Comparison of ENCODE assay signal across 9 mouse cellular contexts in the genomic region with DNA sequence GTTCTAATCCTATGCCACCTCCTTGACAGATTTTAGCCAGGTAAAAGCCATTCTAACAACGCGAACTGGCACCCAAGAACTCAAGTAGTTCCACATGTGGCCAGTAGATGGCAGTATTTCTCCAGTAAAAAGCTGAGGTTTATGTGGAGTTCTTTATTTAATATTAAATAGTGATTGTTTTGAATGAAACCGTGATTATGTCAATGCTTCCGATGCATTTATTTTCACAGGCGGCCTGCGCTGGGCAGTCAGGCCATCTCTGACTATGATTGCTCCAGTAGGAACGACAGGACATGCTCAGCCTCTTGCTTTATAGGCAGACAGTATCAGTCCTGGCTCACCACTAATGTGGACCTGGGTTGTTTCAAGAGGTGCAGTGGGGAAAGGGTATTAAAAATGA. TPM values are rescaled to one million over a fixed set of nuclear protein-coding genes. Genes with fewer than 3 reads are reported as not detected.
DNase-seq lines count a peak whose midpoint lies in the region; ATAC-seq and TF ChIP-seq lines count a peak whose summit lies in the region.
"Had no signal": no experiment of that assay in that cellular context is flagged by ENCODE, and none has a peak within 500 bp of the region (broad histone marks: within the 10 kb centered on the region; RNA-seq: fewer than 3 reads in every experiment).

No protein-coding gene starts in this region.

- intact Hi-C loops in left cerebral cortex, adult 2 months (cut with DNase I): loop anchor here (1.0 to 5.0 kb wide), 2 partner anchors 410 to 798 kb away; no protein-coding TSS in a partner anchor

- H3K4me3 ChIP-seq in left cerebral cortex, adult 2 months: no peak overlapping the region
- H3K4me3 ChIP-seq in embryonic facial prominence, embryonic 12.5 days: no peak overlapping the region
- peak overlapping the region; percentile 25; the same call in 1 of the 2 replicates for H3K4me3 ChIP-seq in hindbrain, embryonic 16.5 days (ENCODE audit: low read length)
- peak overlapping the region; percentile 16; the same call in 1 of the 2 replicates for H3K4me3 ChIP-seq in limb, embryonic 13.5 days
- H3K4me3 ChIP-seq: megakaryocyte, embryonic 14.5 days had no signal

- H3K9ac ChIP-seq in embryonic facial prominence, embryonic 12.5 days: no peak overlapping the region
- H3K9ac ChIP-seq in hindbrain, embryonic 16.5 days (ENCODE audit: low read depth, low read length): peak overlapping the region; percentile 62
- no peak overlapping the region for H3K9ac ChIP-seq in limb, embryonic 13.5 days

- peak; percentile 90 for TF ChIP-seq CTCF in left cerebral cortex, adult 2 months (IDR thresholded peaks at IDR 0.05)
- peak; percentile 72 for TF ChIP-seq CTCF in Patski (IDR thresholded peaks at IDR 0.05)

- no peaks in the 10 kb centered on the region for H3K9me3 ChIP-seq in embryonic facial prominence, embryonic 12.5 days
- no peaks in the 10 kb centered on the region for H3K9me3 ChIP-seq in hindbrain, embryonic 16.5 days (ENCODE audit: control insufficient read depth, low read length)
- H3K9me3 ChIP-seq in limb, embryonic 13.5 days: no peaks in the 10 kb centered on the region
- H3K9me3 ChIP-seq: megakaryocyte, embryonic 14.5 days had no signal

- POLR2A ChIA-PET in Patski (lab: Charles Lee): interaction anchor here (0.5 kb wide), 1 partner anchor 329 kb away, joined by 4 read pairs; no protein-coding TSS in a partner anchor

- CTCF ChIA-PET in Patski (lab: Charles Lee): interaction anchor here (0.6 to 1.6 kb wide), 2 partner anchors 202 to 206 kb away, joined by 3 to 7 read pairs; no protein-coding TSS in a partner anchor

- peaks cover 8% of the 10 kb centered on the region; the same call in 1 of the 2 replicates for H3K4me1 ChIP-seq in embryonic facial prominence, embryonic 12.5 days
- peaks cover 2% of the 10 kb centered on the region for H3K4me1 ChIP-seq in hindbrain, embryonic 16.5 days (ENCODE audit: control insufficient read depth, insufficient read depth, low read depth, low read length)
- peaks cover 14% of the 10 kb centered on the region for H3K4me1 ChIP-seq in limb, embryonic 13.5 days
- H3K4me1 ChIP-seq: megakaryocyte, embryonic 14.5 days had no signal

- WGBS in embryonic facial prominence, embryonic 12.5 days: 4% methylated on average over 7 of the region's 7 CpGs
- WGBS in hindbrain, embryonic 16.5 days: 8% methylated on average over 7 of the region's 7 CpGs
- WGBS in limb, embryonic 13.5 days: 6% methylated on average over 7 of the region's 7 CpGs

- H3K4me2 ChIP-seq in embryonic facial prominence, embryonic 12.5 days (replicated peaks): peak overlapping the region; percentile 37; the same call in 1 of the 2 replicates
- H3K4me2 ChIP-seq in hindbrain, embryonic 16.5 days (ENCODE audit: low read length): peak overlapping the region; percentile 67
- peak overlapping the region; percentile 51 for H3K4me2 ChIP-seq in limb, embryonic 13.5 days (replicated peaks)

- in situ Hi-C loops in Patski (cut with MboI; ENCODE audit: low pct_unique_long_range_greater_than_20kb): loop anchor here (5.0 kb wide), 2 partner anchors 202 to 408 kb away; no protein-coding TSS in a partner anchor

- no peak for ATAC-seq in Patski
- ATAC-seq in embryonic facial prominence, embryonic 12.5 days (ENCODE audit: insufficient number of reproducible peaks, insufficient read depth, low FRiP score, low TSS enrichment): 0 out of 2 replicates have a peak, but pooled peaks have one; percentile 47
- ATAC-seq in hindbrain, embryonic 16.5 days: peak; percentile 46; the same call in 1 of the 2 replicates
- ATAC-seq in limb, embryonic 13.5 days (ENCODE audit: low FRiP score, low read depth): no peak; the same call in 1 of the 2 replicates
- ATAC-seq in erythroid progenitor cell, adult 5-6 weeks (replicated peaks; ENCODE audit: low FRiP score, poor library complexity, severe bottlenecking): no peak

- H3K27me3 ChIP-seq in Patski: peaks cover under 1% of the 10 kb centered on the region
- 0 out of 2 replicates have a peak, but pooled peaks cover 4% of the 10 kb centered on the region for H3K27me3 ChIP-seq in embryonic facial prominence, embryonic 12.5 days
- peaks cover 10% of the 10 kb centered on the region; the same call in 1 of the 2 replicates for H3K27me3 ChIP-seq in hindbrain, embryonic 16.5 days (replicated peaks; ENCODE audit: control insufficient read depth, insufficient read depth, low read length)
- H3K27me3 ChIP-seq in limb, embryonic 13.5 days: peaks cover 11% of the 10 kb centered on the region
- H3K27me3 ChIP-seq: megakaryocyte, embryonic 14.5 days had no signal

- no peaks in the 10 kb centered on the region for H3K36me3 ChIP-seq in embryonic facial prominence, embryonic 12.5 days
- H3K36me3 ChIP-seq in hindbrain, embryonic 16.5 days (ENCODE audit: control insufficient read depth, insufficient read depth, low read length): no peaks in the 10 kb centered on the region
- H3K36me3 ChIP-seq in limb, embryonic 13.5 days: no peaks in the 10 kb centered on the region

- H3K27ac ChIP-seq in left cerebral cortex, adult 2 months: no peak overlapping the region
- H3K27ac ChIP-seq in embryonic facial prominence, embryonic 12.5 days: no peak overlapping the region
- H3K27ac ChIP-seq in hindbrain, embryonic 16.5 days (ENCODE audit: low read depth, low read length): no peak overlapping the region
- H3K27ac ChIP-seq in limb, embryonic 13.5 days: no peak overlapping the region

- peak; percentile 46 for DNase-seq in left cerebral cortex, adult 2 months (ENCODE audit: extremely low spot score in 1 of 2, low spot score in 2 of 2)
- no peak for DNase-seq in left cerebral cortex, adult 11 months (ENCODE audit: low spot score)
- no peak for DNase-seq in Patski (ENCODE audit: low read depth, low spot score)
- peak; percentile 57 for DNase-seq in neural tube, embryonic 10.5 days (ENCODE audit: extremely low spot score, low spot score)

RNA-seq across cellular contexts. Expression of a gene that starts 5.6 kb away (rescaled TPM):
- total RNA-seq in left cerebral cortex, adult 2 months (2021): not detected
- not detected for polyA plus RNA-seq in Patski (2021)
- 0.15 TPM in 1 of 2 replicates, not detected in the other for polyA plus RNA-seq in embryonic facial prominence, embryonic 12.5 days (2016; fragmentation: Nextera tagmentation; extraction: Ambion mirVana)
- 0.68 and 0.87 TPM in 2 replicates for polyA plus RNA-seq in hindbrain, embryonic 16.5 days (2015; fragmentation: Nextera tagmentation; extraction: Ambion mirVana)
- 0.11 and 0.45 TPM in 2 replicates for polyA plus RNA-seq in limb, embryonic 13.5 days (2015; fragmentation: Nextera tagmentation; extraction: Ambion mirVana)
- not detected in 2 replicates for total RNA-seq in erythroid progenitor cell, adult 5-6 weeks (2015; ENCODE audit: low replicate concordance)
- not detected in 2 replicates for total RNA-seq in erythroid progenitor cell, adult 5-6 weeks (2017; ENCODE audit: low replicate concordance)

Comparison
In these comparisons a context has a peak if more than half of its experiments do, and no peak if none do; other contexts are left out.
1. DNase-seq: peak in left cerebral cortex, adult 2 months (2 of 2) and neural tube, embryonic 10.5 days (single experiment); none in left cerebral cortex, adult 11 months (single experiment) and Patski (single experiment).
2. H3K4me3 ChIP-seq: peak in hindbrain, embryonic 16.5 days (single experiment) and limb, embryonic 13.5 days (single experiment); none in left cerebral cortex, adult 2 months (single experiment) and embryonic facial prominence, embryonic 12.5 days (single experiment).
3. ATAC-seq: peak in embryonic facial prominence, embryonic 12.5 days (single experiment) and hindbrain, embryonic 16.5 days (single experiment); none in Patski (single experiment), limb, embryonic 13.5 days (single experiment) and erythroid progenitor cell, adult 5-6 weeks (single experiment).
4. Peak in every context shown above with its lines, with median percentiles within 50 percentile points of each other: H3K4me2 ChIP-seq.